Mouse (Mus musculus): ENCODE results near the gene Mast3. TPM values are rescaled to one million over a fixed set of nuclear protein-coding genes. Genes with fewer than 3 reads are reported as not detected.

Mast3 gene
- polyA plus RNA-seq, 2 experiments: 14.4 to 37.2 TPM

GRCm38 (mm10) chr8:70764026-70764425 is 40.8 kb downstream of the Mast3 start:
- Histone ChIP-seq H3K36me3 (ENCODE audit: control insufficient read depth, insufficient read depth, low read length) (peaks cover 10% of the 10 kb centered on the region), H3K9ac (ENCODE audit: low read depth, low read length, severe bottlenecking) (no peak overlapping the region), H3K4me1 (ENCODE audit: control insufficient read depth, insufficient read depth, low read length) (peaks cover 22% of the 10 kb centered on the region), H3K4me3 (replicated peaks; ENCODE audit: low read length) (no peak overlapping the region), H3K27ac (replicated peaks; ENCODE audit: low read depth, low read length) (no peak overlapping the region), H3K27me3 (ENCODE audit: control insufficient read depth, insufficient read depth, low read length) (no peaks in the 10 kb centered on the region), H3K9me3 (ENCODE audit: control insufficient read depth, low read length) (no peaks in the 10 kb centered on the region), H3K4me2 (replicated peaks; ENCODE audit: low read depth, low read length, severe bottlenecking) (no peak overlapping the region)
- ATAC-seq (ENCODE audit: low FRiP score, low read depth): no peak
- TF ChIP-seq POLR2A (IDR thresholded peaks at IDR 0.05; ENCODE audit: borderline replicate concordance, extremely low read depth, insufficient read depth, insufficient read length): no peak
- no peak for DNase-seq (ENCODE audit: low spot score)
- 85% methylated on average over 8 of the region's 8 CpGs for WGBS

GRCm38 (mm10) chr8:70763354-70763753 is 41.5 kb downstream of the Mast3 start:
- Histone ChIP-seq H3K27ac (replicated peaks; ENCODE audit: low read depth, low read length) (no peak overlapping the region), H3K27me3 (ENCODE audit: control insufficient read depth, insufficient read depth, low read length) (no peaks in the 10 kb centered on the region), H3K4me3 (replicated peaks; ENCODE audit: low read length) (no peak overlapping the region), H3K9me3 (ENCODE audit: control insufficient read depth, low read length) (no peaks in the 10 kb centered on the region), H3K4me2 (replicated peaks; ENCODE audit: low read depth, low read length, severe bottlenecking) (no peak overlapping the region), H3K9ac (ENCODE audit: low read depth, low read length, severe bottlenecking) (no peak overlapping the region), H3K36me3 (ENCODE audit: control insufficient read depth, insufficient read depth, low read length) (peaks cover 3% of the 10 kb centered on the region; the same call in 1 of the 2 replicates), H3K4me1 (ENCODE audit: control insufficient read depth, insufficient read depth, low read length) (peaks cover 22% of the 10 kb centered on the region)
- TF ChIP-seq POLR2A (IDR thresholded peaks at IDR 0.05; ENCODE audit: borderline replicate concordance, extremely low read depth, insufficient read depth, insufficient read length): no peak
- no peak for ATAC-seq (ENCODE audit: low FRiP score, low read depth)
- WGBS: 6% methylated on average over 3 of the region's 3 CpGs
- no peak for DNase-seq (ENCODE audit: low spot score)

- peaks cover 22% of the 10 kb centered on the region for H3K4me1 ChIP-seq (ENCODE audit: control insufficient read depth, insufficient read depth, low read length)
- no peak overlapping the region for H3K27ac ChIP-seq (replicated peaks; ENCODE audit: low read depth, low read length)
- no peaks in the 10 kb centered on the region for H3K27me3 ChIP-seq (ENCODE audit: control insufficient read depth, insufficient read depth, low read length)
- H3K9me3 ChIP-seq (ENCODE audit: control insufficient read depth, low read length): no peaks in the 10 kb centered on the region
- no peak overlapping the region for H3K4me2 ChIP-seq (replicated peaks; ENCODE audit: low read depth, low read length, severe bottlenecking)
- WGBS: 79% methylated on average over 1 of the region's 1 CpGs
- H3K36me3 ChIP-seq (ENCODE audit: control insufficient read depth, insufficient read depth, low read length): peaks cover 12% of the 10 kb centered on the region
- TF ChIP-seq POLR2A (IDR thresholded peaks at IDR 0.05; ENCODE audit: borderline replicate concordance, extremely low read depth, insufficient read depth, insufficient read length): no peak
- H3K4me3 ChIP-seq (replicated peaks; ENCODE audit: low read length): no peak overlapping the region
- DNase-seq (ENCODE audit: low spot score) (no peak), ATAC-seq (ENCODE audit: low FRiP score, low read depth) (no peak)
- no peak overlapping the region for H3K9ac ChIP-seq (ENCODE audit: low read depth, low read length, severe bottlenecking)
Observed at GRCm38 (mm10) chr8:70762118-70762517, 42.7 kb downstream of the Mast3 start.

GRCm38 (mm10) chr8:70760775-70761406 is 44.0 kb downstream of the Mast3 start, which contains the start of gene Mpv17l2:
Gene Mpv17l2 (minus strand): TSS chr8:70760946.
- WGBS: under 1% methylated on average over 54 of the region's 55 CpGs

GRCm38 (mm10) chr8:70760350-70760749 is 44.5 kb downstream of the Mast3 start:
- H3K27ac ChIP-seq (replicated peaks; ENCODE audit: low read depth, low read length): 0 out of 2 replicates have a peak overlapping the region, but pooled peaks have one; percentile 33
- no peaks in the 10 kb centered on the region for H3K9me3 ChIP-seq (ENCODE audit: control insufficient read depth, low read length)
- DNase-seq (ENCODE audit: low spot score): no peak
- no peaks in the 10 kb centered on the region for H3K27me3 ChIP-seq (ENCODE audit: control insufficient read depth, insufficient read depth, low read length)
- H3K4me2 ChIP-seq (replicated peaks; ENCODE audit: low read depth, low read length, severe bottlenecking): peak overlapping the region; percentile 98
- no peak for ATAC-seq (ENCODE audit: low FRiP score, low read depth)
- H3K4me1 ChIP-seq (ENCODE audit: control insufficient read depth, insufficient read depth, low read length): peaks cover 8% of the 10 kb centered on the region
- TF ChIP-seq POLR2A (IDR thresholded peaks at IDR 0.05; ENCODE audit: borderline replicate concordance, extremely low read depth, insufficient read depth, insufficient read length): no peak
- peaks cover 23% of the 10 kb centered on the region for H3K36me3 ChIP-seq (ENCODE audit: control insufficient read depth, insufficient read depth, low read length)
- peak overlapping the region; percentile 71 for H3K4me3 ChIP-seq (replicated peaks; ENCODE audit: low read length)
- peak overlapping the region; percentile 72 for H3K9ac ChIP-seq (ENCODE audit: low read depth, low read length, severe bottlenecking)
- 1% methylated on average over 12 of the region's 22 CpGs for WGBS

More at GRCm38 (mm10) chr8:70760775-70761406, 44.0 kb downstream of the Mast3 start, which contains the start of gene Mpv17l2:
- ATAC-seq (ENCODE audit: low FRiP score, low read depth) (peak; percentile 97), DNase-seq (ENCODE audit: low spot score) (peak; percentile 97)
- H3K9me3 ChIP-seq (ENCODE audit: control insufficient read depth, low read length): no peaks in the 10 kb centered on the region
- no peak for TF ChIP-seq POLR2A (IDR thresholded peaks at IDR 0.05; ENCODE audit: borderline replicate concordance, extremely low read depth, insufficient read depth, insufficient read length)
- peak within 1 kb of the TSS; percentile 71 for H3K4me3 ChIP-seq (replicated peaks; ENCODE audit: low read length)
- H3K36me3 ChIP-seq (ENCODE audit: control insufficient read depth, insufficient read depth, low read length): peaks cover 23% of the 10 kb centered on the region
- H3K27ac ChIP-seq (replicated peaks; ENCODE audit: low read depth, low read length): 0 out of 2 replicates have a peak within 1 kb of the TSS, but pooled peaks have one; percentile 33
- H3K4me2 ChIP-seq (replicated peaks; ENCODE audit: low read depth, low read length, severe bottlenecking): peak within 1 kb of the TSS; percentile 98
- no peaks in the 10 kb centered on the region for H3K27me3 ChIP-seq (ENCODE audit: control insufficient read depth, insufficient read depth, low read length)
- H3K9ac ChIP-seq (ENCODE audit: low read depth, low read length, severe bottlenecking): peak within 1 kb of the TSS; percentile 72
- peaks cover 11% of the 10 kb centered on the region for H3K4me1 ChIP-seq (ENCODE audit: control insufficient read depth, insufficient read depth, low read length)

Measured in limb, embryonic 14.5 days (tissue).